Mouse (Mus musculus): ENCODE measurements at regions not wholly inside any gene's neighbourhood (a gene's known extent, or its start where the extent isn't known, plus 50 kb on each side); places are given as distances from the start of the nearest gene placed in this dataset.

DNA sequence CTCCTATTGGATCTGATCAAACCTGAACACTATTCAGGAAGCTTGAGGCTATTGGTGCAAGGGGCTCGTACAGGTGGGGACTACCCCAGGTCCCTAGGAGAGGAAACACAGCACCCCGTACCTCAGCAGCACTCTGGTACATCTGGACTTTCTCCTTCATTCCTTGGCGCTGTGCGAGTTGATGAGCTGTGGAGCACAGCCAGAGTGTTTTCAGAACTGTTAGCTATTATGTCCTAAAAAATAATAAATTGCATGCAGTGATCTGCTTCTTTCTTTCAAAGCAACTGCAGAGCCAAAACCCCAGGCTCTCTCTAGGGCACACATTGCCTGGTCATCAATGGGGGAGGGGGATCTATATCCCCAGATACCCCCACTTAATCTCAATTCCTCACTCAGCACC is 122.6 kb downstream of the Gm12728 start:
- DNase-seq: no peak

- DNase-seq: peak; percentile 23
These were observed 125.3 kb downstream of the Gm12728 start for GRCm38 (mm10) chr4:105914996-105915395.

- DNase-seq: no peak
These were observed 126.6 kb downstream of the Gm12728 start for GRCm38 (mm10) chr4:105916229-105916628.

DNA sequence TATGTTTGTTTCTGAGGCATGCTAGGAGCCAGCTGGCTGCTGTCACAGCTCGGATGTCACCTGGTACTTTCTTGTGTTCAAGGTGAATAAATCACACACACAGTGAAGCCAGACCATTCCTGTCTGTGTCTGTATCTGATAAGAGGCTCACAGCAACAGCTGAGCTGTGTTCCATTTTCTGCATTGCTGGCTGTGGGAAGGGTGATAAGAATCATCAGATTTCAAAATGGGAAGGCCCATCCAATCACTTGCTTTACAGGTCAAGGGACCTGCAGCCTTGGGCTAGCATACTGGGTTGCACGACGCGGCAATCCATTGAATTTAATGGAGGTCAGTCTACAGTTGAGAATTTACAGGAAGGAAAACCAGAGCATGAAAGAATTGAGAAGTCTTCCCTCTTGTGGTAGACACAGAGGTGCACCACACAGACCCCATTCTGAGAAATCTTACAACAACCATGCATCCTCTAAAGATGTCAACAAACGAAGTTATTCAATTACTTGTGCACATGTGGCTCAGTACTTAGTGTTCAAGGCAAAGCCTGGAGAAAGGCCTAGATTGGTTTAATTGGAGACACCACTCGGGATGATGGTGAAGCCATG is 135.2 kb downstream of the Gm12728 start:
- no peak for DNase-seq

GRCm38 (mm10) chr4:105925506-105925905 is 135.8 kb downstream of the Gm12728 start:
- DNase-seq: no peak

- DNase-seq: peak; percentile 25
These were observed 140.0 kb downstream of the Gm12728 start for GRCm38 (mm10) chr4:105929658-105930057.

GRCm38 (mm10) chr4:105934971-105935370 is 145.3 kb downstream of the Gm12728 start:
- DNase-seq: no peak

DNA sequence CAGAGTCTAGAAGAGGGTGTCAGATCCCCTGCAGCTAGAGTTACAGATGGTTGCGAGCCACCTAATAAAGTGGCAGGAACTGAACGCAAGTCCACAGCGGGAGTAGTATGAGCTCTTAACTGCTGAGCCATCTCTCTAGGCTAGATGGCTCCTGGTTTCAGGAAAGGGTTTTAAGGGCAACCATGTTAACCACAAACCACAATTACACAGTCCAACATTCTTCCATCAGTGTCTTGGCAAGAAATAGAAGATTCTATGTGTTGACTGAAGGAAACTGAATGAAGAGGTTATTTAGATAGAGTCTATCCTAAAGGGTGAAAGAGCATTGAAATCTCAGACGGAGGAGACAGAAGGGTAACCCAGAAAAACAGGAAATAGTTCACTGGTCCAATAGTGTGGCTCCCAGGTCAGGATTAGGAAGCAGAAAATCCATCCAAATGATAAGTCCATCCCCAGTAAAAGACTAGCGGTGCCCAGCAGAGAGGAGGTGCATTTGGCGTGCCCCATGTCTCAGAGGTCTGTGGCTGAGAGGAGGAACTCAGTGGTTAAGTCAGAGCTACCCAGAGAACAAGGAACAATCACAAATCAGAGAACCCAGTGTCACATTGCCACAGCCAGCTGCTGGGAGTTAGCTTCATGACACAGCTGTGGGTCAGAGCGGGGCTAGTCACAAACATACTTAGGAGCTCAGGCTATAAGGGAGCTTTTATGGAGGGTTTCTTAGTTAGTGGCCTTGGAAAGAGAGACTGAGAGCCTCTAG is 147.3 kb downstream of the Gm12728 start:
- no peak for DNase-seq

DNA sequence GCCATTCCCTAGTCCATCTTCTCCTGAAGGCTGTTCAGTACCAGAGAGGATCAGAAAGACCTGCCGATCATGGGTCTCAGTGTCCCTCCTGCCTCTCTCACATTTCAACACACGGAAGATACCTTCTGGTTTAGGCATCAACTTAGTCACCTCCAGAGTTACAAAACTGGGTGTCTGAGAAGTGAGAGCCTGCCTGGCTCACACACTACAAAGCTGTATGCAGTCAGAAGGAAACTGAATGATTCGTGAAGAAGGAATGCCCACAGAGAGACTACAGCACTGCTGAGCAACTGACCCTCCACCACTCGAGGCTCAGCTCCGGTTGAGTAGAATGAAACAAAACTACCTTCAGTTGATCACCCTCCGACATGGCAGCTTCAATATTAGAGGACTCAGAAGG is 147.9 kb downstream of the Gm12728 start:
- DNase-seq: no peak

DNA sequence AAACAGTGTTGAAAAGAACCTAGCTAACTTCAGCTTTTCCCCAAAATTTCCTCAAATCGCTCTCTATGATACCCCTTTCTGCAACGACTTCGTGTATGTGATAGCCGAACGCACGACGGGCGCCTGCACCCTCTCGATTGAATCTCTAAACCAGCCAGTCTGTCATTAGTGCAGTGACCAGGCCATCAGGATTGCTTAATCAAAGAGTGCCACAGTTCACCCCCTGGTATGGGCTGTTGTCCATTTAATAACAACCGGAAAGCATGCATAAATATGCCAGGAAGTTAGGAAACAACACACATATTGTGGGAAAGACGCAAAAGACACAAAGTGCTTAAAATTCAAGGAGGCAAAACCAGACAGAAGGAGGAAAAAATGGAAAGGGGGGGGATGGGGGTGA is 149.2 kb downstream of the Gm12728 start:
- DNase-seq: no peak

GRCm38 (mm10) chr4:105939636-105940199 is 150.0 kb downstream of the Gm12728 start:
- no peak for DNase-seq

DNA sequence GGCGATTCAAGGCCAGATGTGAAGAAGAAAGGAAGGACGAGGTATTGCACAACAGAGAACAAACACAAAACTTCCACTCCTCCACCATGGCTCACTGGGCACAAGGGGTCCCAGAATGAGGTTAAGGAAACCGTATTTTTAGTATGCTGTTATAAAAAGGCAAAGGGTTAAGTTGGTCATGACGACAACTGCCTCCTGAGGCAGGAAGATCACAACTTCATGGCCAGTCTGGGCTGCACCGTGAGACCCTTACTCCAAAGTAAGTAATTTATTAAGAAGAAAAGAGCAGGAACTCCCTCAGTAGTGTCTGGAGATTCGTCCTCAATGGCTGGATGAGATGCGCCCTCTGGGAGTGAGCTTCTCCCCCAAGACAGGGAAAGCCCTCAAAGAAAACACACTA is 151.2 kb downstream of the Gm12728 start:
- no peak for DNase-seq

GRCm38 (mm10) chr4:105941785-105942184 is 152.1 kb downstream of the Gm12728 start:
- peak; percentile 71 for DNase-seq

GRCm38 (mm10) chr4:105944962-105945361 is 155.3 kb downstream of the Gm12728 start:
- DNase-seq: no peak

- DNase-seq: no peak
These were observed 156.3 kb downstream of the Gm12728 start for GRCm38 (mm10) chr4:105945921-105946320.

GRCm38 (mm10) chr4:105948326-105948725 is 158.7 kb downstream of the Gm12728 start:
- no peak for DNase-seq

- DNase-seq: no peak
These were observed 162.7 kb downstream of the Gm12728 start for GRCm38 (mm10) chr4:105952406-105952805.

DNA sequence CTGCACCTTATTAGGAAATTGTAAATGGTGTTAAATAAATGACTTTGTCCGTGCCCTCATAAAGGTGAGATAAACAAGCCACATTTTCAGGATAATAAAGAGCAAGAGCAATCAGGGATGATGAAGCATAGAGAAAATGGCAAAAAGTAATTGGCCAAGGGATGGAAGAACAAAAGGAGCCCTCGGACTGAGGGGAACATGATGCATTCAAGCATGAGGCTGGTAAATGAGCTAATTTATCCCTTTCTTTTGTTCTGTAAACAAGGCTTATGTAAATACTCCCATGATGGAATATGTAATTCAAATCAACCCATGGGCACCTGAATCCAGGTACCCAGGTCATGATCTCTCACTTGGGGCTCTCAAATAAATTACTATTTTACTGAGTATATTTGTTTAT is 166.8 kb downstream of the Gm12728 start:
- DNase-seq: no peak

DNA sequence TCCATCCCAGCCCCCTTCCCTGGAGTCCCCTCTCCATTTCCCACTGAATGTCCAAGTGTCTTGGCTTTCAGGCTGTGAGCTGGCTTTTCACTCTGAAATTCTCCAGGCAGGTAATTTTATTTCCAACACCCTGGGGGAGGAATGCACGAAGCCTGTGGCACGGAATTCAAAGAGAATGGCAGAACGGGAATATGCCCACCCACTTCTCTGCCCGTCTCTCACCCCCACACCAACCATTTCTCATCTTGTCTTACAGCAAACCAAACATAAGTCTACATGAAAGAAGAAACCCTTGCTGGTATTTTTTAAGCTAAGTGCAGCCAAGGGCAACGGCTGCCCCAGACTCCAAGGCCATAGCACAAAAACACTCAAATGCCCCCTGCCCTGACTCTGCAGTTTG is 168.7 kb downstream of the Gm12728 start:
- DNase-seq: no peak

GRCm38 (mm10) chr4:105961686-105962360 is 172.2 kb downstream of the Gm12728 start:
- no peak for DNase-seq

DNA sequence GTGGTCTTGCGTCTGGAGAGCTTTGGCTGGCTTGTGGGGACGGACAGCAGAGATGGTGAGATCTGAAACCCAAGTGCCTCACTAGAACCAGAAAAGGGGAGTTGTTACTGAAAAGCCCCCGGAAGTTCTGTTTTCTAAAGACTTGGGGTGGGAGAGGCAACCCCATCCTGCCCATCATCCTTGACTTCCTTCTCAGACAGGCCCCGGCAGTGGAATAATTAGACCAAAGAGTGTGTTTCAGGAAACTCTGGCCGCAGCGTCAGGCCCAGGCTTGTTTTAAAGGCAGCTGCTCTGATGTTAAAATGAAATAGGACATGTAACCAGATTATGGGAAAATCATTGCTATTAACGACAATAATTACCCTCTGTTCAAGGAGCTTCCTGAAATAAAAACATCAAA is 172.9 kb downstream of the Gm12728 start:
- no peak for DNase-seq

DNA sequence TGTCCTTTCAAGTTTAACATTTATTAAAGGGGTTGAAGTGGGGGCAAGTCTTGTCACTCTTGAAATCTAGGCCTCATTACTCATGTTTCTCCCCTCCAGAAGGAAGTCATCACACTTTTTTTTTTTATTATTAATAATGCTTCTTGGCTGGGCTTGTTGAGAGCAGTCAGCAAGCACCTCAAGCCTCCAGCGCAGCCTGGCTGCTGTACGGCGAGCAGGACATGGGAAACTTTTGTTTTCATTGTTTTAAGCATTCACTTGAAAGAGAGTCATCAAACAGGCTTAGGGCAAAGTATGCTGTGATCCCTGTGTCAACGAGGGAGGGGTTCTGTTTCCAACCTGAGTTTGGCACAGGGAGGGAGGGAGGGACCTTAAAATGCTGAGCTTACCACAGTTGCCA is 178.7 kb downstream of the Gm12728 start:
- no peak for DNase-seq

- peak; percentile 43 for DNase-seq
These were observed 180.0 kb downstream of the Gm12728 start for GRCm38 (mm10) chr4:105969628-105970027.

Measured in adrenal gland, postnatal 25 days (tissue).